Mouse (Mus musculus): ENCODE measurements around the gene Rgs5.
A peak's percentile ranks its signal among the peaks of the same experiment; 100 is the strongest.

The Rgs5 gene

DNA sequence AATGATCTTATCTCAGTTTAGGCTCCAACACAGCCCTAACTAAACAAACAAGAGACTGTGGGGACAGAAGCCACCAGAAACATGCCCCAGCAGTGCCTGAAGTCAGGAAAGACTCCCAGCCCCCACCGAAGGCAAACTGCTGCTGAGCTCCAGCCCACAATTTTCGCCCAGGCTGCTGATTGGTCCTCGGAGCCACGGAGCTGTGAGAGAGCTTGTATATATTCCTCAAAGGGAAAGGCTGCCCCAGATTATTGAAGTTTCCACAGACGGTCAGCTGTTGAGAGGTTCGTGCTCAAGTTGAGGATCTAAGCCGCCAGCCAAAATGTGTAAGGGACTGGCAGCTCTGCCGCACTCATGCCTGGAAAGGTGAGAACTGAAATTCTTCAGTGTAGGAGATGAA, at the start of gene Rgs5:
Gene Rgs5, plus strand, starts transcription at position 246 of the 400 bp plus-strand sequence.
- peak; percentile 88 for ATAC-seq (ENCODE audit: low TSS enrichment)

DNA sequence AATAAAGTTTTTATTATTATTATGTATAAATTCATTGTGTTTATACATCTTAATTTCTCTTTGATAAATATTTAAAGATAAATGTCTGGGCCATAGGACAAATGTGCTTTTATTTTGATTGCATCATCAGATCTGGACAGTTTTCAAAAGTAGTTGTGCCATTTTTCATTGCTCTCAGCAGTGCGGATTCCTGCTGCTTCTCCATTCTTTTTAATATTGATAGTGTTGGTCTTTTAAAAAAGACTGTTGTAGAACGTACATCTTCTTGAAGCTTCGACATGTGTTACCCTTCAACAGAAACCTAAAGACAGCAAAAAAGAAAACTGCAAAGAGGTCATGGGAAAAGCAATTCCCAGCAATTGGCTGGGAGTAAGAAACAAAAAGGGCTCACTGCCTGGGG, 49.1 kb upstream of the Rgs5 start:
- ATAC-seq (ENCODE audit: low TSS enrichment): no peak

DNA sequence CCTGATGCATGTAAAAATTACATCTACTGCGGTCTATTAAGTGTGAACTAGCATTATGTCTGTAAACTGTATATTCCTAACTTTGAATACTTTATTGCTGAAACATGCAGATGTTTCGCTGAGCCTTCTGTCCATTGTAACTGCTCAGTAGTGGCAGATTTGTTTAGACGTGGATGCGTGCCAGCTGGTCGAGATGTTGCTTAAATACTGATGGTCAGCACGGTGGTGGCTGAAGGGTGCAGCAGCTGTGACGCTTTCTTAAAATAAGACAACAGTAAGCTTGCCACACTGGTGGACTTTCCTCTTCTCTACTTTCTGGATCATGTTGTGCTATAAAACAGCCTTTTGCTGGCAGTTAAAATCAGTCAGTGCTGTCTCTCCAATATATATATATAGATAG, 25.6 kb upstream of the Rgs5 start:
- ATAC-seq (ENCODE audit: low TSS enrichment): no peak

DNA sequence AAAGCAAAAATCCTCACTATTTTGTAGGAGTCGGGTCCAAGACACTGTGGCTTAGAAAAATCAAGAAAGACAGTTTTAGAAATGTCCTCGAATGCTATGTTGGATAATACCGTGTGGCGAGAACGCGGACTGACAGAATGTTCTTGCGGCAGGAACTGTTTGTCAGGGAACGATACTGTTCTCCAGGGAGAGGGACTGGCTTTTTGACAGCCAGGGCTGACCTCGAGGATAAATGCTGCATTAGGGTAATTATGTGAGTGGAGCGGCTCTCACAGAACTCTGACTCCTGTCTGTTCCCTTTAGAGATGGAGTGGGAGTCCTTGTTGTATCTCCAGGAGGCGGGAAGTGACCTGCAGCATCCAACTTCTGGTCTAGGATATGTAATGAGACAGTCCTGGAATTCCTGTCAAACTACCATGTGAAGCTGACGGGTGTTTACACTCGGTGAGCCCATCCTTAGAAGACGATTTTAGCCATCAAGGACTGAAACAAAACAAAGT, 18.0 kb upstream of the Rgs5 start:
- ATAC-seq (ENCODE audit: low TSS enrichment): no peak

DNA sequence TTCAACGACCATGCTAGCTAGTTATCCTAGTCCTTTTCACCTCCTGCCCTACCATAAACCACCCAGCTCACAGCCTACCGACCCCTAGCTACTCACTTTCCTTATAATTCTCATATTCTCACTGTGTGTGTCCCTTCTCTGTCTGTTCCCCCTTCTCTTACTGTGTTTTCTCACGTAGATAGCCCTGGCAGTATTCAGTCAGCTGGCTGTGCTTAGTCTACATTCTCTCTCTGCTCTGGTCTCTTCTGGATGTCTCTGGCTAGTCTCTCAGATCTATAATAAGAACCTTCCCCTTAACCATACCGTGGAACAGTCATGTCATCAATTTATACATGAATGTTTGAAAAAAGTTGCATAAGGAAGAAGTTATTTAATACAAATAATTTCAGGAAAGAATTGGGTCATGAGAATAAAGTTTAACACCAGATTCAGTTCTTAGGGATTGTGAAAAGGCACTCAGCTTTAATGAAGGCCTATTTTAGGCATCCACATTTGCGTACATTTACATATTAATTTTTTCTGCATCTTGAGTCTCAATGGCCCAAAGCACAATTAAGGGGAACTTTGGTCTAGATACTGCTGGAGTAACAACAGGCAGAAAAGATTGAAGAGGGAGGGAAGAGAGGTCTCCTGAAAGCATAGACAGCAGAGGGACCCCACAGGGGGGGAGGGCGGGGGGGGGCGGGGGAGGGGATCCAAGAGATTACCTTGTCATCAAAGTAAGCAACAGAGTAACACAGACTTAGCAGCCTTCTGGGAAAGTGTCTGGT, 10.2 kb upstream of the Rgs5 start:
- ATAC-seq (ENCODE audit: low TSS enrichment): no peak

DNA sequence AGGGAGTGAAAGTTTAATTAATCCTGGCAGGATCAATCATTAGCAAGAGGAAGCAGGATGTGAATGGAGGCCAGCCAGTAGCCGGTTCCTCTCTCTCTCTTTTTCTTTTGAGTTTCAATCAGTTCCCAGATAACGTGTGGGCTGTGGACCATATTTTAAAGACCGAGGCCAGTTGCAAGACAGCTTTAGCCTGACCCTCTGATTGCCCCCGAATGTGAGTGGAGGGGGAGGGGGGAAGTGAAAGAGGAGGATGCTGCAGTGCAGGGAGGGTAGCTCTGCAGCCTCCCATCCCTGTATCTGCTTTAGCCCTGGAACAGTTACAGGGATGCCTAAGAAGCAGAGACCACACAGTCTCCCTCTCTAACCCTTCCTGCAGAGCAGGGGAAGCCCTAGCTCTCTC, 4.2 kb downstream of the Rgs5 start:
- no peak for ATAC-seq (ENCODE audit: low TSS enrichment)

DNA sequence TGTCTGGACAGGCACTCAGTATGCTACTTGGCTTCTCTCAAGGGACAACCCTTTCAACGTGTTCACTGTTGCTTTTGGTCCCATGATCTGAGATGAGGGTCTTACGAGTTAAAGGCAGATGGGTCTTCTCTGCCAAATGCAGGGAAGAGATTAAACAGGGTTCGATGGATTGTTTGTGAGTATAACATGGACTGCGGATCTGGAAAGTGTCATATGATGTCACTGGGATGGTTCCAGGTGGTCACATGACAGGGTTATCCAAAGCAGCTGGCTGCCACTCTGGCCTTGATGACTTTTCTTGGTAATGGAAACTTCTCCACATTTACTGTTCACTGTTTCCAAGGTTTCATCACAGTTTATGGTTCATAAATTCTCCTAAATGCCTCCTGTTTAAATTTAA, 12.0 kb downstream of the Rgs5 start:
- ATAC-seq (ENCODE audit: low TSS enrichment): no peak

DNA sequence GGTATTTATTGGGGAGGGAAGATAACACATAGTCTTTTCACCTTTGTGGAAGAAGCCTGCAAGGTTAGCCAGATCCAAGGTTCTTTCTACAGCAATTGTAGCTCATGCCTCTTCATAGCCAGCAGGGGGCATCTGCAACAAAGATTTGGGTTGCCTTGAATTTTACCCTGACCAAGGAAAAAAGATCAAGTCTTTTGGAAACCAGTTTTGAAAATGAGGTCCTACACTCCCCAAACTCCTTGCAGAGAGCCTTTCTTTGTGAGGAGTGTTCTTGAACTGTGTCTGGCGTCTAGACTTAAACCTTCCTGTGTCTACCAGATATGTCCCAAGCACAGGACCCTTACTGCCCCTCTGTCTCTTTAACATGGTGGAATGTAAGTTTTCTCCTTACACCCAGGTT, 15.4 kb downstream of the Rgs5 start:
- ATAC-seq (ENCODE audit: low TSS enrichment): peak; percentile 81

DNA sequence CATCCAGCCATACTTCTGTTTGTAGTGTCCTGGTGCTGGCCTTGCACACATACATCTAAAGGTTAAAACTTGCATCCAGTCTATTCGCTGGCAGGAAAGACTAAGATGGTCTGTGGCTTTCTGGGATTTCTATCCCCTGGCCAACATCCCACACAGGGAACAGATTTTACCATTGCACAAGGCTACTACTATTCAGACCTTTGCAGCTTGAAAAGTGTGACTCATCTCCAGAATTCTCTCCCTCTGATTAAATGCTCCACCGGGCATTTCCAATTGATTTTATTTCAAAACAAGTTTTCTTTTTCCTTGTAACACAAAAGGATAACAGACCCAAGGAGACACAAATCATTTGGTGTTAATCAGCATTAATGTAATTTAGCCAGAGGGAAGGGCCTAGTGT, 16.5 kb downstream of the Rgs5 start:
- no peak for ATAC-seq (ENCODE audit: low TSS enrichment)

DNA sequence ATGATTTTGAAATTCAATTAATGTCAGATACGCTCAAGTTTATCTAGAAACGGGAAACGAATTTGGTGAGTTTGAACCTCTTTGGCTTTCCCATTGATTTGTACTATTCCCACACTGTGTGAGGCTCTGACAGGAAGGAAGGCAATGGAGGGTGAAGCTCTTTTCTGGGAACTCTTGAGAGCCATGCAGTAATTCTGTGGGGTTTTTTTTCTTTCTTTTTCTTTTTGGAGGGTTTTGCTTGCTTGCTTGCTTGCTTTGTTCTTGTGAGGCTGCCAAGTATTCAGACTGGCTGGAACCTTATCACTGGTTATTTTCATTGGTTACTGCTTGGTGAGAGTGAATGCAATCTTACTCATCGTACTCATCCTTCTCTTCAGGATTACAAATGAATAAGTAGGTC, 17.0 kb downstream of the Rgs5 start:
- ATAC-seq (ENCODE audit: low TSS enrichment): no peak

DNA sequence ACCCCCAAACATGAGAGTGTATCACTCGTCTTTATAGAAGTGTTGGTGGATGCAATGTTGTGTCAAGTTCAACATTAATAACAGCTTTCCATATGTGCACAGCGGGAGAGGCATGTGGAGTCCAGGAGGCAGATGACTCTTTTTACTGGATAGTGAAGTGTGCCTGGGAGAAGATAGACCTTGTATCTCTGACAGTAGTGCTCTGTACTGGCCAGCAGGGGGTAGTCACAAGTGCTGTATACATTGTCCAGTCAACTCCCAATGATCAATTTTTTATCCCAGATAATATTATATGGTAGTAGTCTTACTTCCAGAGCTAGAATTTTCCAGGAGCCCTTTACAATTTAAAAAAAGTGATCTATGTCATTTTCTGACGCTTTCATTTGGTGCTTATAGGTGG, 18.8 kb downstream of the Rgs5 start:
- ATAC-seq (ENCODE audit: low TSS enrichment): peak; percentile 88

DNA sequence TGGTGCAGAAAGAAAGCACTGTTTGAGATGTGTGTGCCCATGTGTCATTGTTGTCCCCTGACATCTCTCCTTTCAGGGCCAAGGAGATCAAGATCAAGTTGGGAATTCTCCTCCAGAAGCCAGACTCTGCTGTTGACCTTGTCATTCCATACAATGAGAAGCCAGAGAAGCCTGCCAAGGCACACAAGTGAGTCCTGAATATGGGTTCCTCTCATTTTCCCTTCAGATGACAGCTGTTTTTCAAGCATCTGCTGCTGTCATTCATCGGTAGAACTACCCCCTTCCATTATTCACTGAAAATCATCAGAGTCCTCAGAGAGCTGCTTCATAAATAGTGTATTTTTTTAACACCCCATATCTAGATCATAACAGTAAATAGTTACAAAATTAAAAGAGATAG, 21.4 kb downstream of the Rgs5 start:
- ATAC-seq (ENCODE audit: low TSS enrichment): no peak

DNA sequence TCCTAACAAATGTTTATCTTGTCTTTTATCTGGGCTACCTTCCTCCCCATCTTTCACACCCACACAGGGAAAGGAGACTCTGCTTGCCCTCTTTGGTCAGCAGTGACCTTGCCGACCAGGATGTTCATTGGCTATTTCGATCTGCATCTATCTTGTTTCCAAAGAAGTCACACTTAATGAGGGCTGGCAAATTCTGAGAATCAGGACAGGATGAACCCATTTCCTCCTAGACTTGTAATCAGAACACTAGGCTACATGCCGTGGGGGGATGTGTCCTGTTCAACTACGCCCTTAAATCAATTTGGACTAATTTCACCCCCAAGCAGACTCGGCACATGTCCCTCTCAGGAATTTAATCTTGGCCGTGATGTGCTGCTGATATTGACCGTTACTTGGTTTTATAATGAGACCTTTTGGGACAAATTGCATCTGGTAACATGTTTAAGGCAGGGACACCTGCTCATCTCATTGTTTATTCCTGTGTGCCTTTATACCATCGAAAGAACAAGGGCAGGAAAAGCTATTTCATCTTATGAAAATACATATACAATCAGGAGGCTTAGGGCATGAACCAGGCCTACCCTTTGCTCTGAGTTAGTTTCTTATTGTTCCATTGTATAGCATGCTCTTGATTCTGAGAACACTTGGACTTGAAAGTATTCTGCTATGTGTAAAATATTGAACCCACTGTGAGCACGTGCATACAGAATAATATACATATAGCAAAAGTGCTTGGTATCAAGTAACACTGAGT, 25.3 kb downstream of the Rgs5 start:
- no peak for ATAC-seq (ENCODE audit: low TSS enrichment)

DNA sequence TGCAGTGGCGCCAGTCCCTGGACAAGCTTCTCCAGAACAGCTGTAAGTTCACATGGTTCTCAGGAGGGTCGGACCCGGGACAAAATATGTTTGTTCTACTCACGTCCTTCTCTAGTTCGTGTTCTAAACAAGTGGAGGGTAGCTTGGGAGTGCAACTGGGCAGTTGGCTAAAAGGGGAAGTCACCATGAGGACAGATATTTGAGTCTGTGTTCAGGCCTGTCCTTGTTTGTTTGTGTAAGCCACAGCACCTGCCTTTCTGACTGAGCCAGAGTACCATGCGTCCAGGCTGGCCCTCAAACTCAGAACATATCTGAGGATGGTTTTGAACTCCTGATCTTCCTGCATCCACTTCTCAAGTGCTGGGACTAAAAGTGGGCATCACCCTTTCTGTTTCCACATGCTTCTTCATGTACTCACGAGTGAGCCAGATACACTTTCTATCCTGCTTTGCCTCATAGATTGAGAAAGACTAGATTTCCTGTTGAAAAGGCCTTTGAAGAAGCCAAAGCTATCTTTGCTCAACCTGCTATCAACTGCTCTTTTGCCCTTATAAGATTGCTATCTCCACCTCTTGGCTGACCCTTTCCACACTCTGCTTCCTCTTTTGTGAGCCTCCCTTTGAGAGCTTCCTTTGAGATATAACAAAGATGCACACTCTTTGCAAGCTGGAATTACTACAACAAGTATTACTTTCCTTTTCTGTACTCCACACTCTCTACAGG, 27.6 kb downstream of the Rgs5 start:
- no peak for ATAC-seq (ENCODE audit: low TSS enrichment)

DNA sequence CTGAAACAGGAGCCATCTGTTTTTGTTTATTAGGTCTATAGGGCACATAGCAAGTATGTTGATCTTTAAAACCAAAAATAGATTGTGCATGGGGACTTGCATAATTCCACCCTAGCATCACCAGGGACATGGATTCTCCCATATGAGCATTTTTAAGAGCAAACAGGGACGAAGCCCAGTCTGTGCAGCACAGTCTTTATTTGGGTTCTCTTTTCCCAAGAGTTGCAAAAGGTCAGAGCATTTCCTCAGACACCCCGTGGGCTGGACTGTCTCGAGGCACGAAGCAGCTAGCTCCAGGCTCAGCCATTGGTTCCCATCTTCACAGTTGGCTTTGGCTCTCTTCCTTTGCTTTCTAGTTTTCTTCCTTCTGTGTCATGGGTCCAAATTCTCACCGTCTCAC, 30.0 kb downstream of the Rgs5 start:
- no peak for ATAC-seq (ENCODE audit: low TSS enrichment)

DNA sequence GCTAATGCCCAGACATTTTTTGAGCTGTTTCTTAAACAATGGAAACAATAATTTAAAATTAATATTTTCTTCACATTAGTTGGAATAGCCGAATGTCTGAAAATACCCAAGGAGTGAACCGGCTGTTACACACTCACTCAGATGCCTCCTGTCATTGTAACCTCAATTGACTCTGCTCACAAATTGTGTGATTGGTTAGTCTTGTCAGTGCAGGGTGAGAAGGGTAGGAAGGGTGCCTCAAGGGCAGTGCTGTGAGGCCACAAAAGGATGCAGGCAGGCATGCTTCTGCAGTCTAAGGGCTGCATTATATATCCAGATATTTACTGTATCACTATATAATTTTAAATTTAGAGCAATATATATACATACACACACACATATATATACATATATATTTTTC, 37.7 kb downstream of the Rgs5 start:
- ATAC-seq (ENCODE audit: low TSS enrichment): no peak

DNA sequence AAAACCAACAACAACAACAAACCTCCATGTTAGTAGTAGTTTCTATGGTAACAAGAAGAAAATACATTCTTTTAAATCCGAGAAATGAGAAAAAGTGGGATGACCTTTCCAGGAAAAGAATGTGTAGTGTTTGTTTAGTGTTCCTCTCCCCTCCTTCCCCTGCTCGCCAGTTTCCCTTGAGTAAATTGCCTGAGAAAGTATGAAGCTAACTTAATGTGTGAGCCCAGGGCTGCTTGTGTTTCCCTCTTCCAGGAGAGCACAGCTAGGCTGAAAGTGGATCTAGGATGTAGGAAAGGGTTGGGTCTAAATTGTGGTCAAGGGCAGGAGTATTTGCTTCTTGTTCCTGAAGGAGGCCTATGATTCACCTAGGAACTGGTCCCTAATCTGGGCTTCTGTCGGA, 38.2 kb downstream of the Rgs5 start:
- no peak for ATAC-seq (ENCODE audit: low TSS enrichment)

DNA sequence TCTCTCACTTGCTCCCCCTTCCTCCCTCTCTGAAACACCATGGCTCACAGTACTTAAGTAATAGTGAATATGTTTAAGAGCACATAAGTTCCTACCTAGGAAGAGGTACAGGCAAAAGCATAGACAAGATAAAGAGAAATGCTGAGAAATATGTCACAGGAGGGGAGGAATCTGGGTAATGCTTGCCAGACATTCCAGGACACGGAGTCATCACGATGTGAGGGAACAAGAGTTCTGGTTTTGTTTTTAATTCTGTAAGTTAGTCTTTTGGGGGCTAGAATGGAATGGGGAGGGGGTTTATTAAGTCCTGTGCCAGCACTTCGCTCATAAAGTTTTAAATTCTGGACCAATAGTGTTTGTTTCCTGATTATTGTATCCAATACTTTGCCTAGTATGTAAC, 40.1 kb downstream of the Rgs5 start:
- ATAC-seq (ENCODE audit: low TSS enrichment): no peak

DNA sequence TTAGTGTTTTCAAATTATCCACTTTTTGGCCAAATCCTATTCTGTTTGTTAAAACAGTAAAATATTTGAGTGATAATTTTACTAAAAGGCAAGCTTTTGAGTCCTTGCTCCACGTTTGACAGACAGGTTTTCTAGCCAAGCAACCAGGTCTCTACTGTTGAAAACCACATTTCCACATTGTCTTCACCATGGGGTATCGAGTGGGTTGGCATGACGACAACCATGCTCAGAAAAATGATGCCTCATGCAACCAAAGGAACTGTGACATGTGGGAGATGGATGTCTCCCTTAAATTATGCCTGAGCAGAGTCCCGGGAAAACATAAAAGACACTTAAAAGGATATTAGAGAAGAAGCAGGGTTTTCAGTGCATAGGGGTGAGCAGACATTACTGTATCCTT, 41.9 kb downstream of the Rgs5 start:
- no peak for ATAC-seq (ENCODE audit: low TSS enrichment)

DNA sequence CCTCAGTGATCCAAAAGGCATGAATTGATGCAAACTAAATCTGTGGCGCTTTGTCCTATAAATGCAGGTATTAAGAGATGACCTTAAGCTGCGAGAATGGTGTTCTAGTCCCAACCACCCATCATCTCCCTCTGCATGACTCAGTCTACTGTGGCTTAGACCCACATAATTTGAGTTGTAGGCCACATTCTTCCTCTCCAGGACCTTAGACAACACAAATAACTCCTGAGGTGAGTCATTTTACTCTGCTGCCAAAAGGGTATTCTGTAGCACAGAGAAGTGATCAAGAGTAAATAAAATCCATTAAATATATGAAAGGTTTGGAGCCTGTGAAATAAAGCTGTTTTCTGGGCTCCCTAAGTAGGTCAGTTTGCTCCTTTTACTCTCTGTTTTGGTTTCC, 43.9 kb downstream of the Rgs5 start:
- no peak for ATAC-seq (ENCODE audit: low TSS enrichment)

DNA sequence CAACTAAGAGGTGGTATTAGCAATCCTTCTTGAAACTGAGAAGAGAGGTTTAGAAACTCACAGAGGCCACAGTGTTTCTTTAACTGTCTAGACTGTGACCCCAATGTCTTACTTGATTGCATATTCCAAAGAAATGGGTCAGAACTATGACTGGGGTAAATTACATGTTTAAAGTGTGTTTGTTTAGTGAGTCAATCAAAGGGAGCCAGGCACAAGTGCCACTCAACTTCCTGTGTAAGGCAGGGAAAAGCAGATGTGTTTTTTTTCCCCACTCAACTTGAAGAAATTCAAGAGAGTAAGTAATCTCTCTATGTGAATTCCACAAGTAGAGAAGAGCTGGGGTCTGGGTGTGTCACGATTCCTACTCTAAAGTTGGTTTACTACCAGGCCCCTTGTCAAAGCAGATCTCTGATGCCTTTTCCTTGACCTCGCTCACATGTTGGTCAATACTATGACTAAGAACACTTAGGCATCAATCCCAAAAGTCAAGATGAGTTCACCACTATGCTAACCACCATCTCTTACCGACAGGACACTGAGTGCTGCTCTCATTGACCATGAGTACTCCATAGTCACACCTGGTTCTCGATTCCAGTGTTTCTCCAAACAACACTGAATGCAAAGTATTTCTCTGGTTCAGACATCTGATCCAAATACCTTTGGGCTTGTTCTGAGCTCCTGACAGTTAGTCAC, 49.2 kb downstream of the Rgs5 start:
- no peak for ATAC-seq (ENCODE audit: low TSS enrichment)

DNA sequence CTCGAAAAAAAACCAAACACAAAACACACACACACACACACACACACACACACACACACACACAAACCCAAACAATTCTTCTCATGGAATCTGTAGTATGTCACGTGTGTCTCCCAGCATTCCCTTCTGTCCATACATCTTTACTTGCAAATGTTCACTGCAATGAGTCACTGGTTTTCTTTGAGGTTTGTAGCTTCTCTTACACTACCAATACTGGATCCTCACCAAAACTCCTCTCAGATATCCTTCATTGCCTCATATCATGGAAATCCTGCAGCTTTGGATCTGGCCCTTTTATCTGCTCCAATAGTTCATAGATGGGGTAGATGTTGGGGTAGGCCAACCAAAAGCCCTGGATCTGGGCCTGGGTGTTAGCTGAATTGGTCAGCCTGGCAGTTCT, 66.5 kb downstream of the Rgs5 start:
- ATAC-seq (ENCODE audit: low TSS enrichment): no peak

All from frontal cortex, adult (tissue).